Comparison of ENCODE assay signal across 12 mouse cellular contexts in the genomic region with DNA sequence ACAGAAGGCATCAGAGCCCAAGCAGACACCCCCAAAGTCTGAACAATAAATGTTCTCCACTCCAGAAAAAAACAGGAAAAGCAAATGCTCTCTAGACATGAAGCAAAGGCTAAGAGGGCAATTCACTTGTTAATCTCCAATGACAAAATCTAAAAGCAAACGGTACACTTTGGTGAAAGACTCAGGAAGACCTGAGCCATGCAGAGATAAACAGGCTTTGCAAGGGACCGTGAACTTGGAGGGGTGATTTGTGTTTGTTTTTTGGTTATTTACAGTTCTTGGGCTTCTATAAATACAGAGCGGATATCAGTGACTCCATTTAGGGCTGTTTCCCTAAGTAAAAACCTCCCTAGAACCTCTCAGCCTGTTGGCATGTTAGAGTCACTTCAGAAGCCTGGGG.
DNase-seq lines count a peak whose midpoint lies in the region; ATAC-seq and TF ChIP-seq lines count a peak whose summit lies in the region.
"Had no signal": no experiment of that assay in that cellular context is flagged by ENCODE, and none has a peak within 500 bp of the region (broad histone marks: within the 10 kb centered on the region; RNA-seq: fewer than 3 reads in every experiment).

No protein-coding gene starts in this region.

- peaks cover 18% of the 10 kb centered on the region for H3K79me2 ChIP-seq in liver, adult 2 months (ENCODE audit: control insufficient read depth, insufficient read depth, low read length)

- H3K27me3 ChIP-seq in heart, embryonic 14.5 days (ENCODE audit: control insufficient read depth, insufficient read depth, low read length): no peaks in the 10 kb centered on the region
- no peaks in the 10 kb centered on the region for H3K27me3 ChIP-seq in liver, adult 2 months (ENCODE audit: control insufficient read depth, insufficient read depth, low read length)
- no peaks in the 10 kb centered on the region for H3K27me3 ChIP-seq in liver, embryonic 11.5 days (replicated peaks; ENCODE audit: control insufficient read depth, insufficient read depth, low read length)
- H3K27me3 ChIP-seq in intestine, postnatal 0 days (replicated peaks; ENCODE audit: control insufficient read depth, insufficient read depth, low read length): no peaks in the 10 kb centered on the region
- H3K27me3 ChIP-seq in stomach, embryonic 16.5 days (ENCODE audit: control insufficient read depth, insufficient read depth, low read length): no peaks in the 10 kb centered on the region
- H3K27me3 ChIP-seq: hindbrain, embryonic 13.5 days; limb, embryonic 15.5 days had no signal

- DNase-seq in heart, adult 9 months (ENCODE audit: low spot score in 2 of 2): no peak
- DNase-seq in liver, adult 2 months (ENCODE audit: extremely low read depth, low read depth, low spot score): peak; percentile 51
- no peak for DNase-seq in liver, embryonic 11.5 days (ENCODE audit: low spot score)
- no peak for DNase-seq in ovary, postnatal 10 days (ENCODE audit: low spot score)
- DNase-seq: gastrocnemius, postnatal 25 days; midbrain, embryonic 14.5 days had no signal

- 0 out of 4 replicates have a peak overlapping the region, but pooled peaks have one; percentile 12 to 41 for H3K27ac ChIP-seq in heart, embryonic 14.5 days (replicated peaks in 1 of 2; ENCODE audit: control insufficient read depth in 1 of 2, insufficient read depth in 1 of 2, low read depth in 2 of 2, low read length in 2 of 2)
- peak overlapping the region; percentile 75 for H3K27ac ChIP-seq in liver, adult 2 months (replicated peaks; ENCODE audit: insufficient read depth, low read depth, low read length)
- no peak overlapping the region for H3K27ac ChIP-seq in liver, embryonic 11.5 days (ENCODE audit: low read depth, low read length)
- H3K27ac ChIP-seq in intestine, postnatal 0 days (ENCODE audit: low read depth, low read length): no peak overlapping the region
- H3K27ac ChIP-seq in stomach, embryonic 16.5 days (ENCODE audit: low read length): peak overlapping the region; percentile 48
- H3K27ac ChIP-seq: hindbrain, embryonic 13.5 days; limb, embryonic 15.5 days; macrophage had no signal

- no peak for TF ChIP-seq POLR2A in liver, adult 2 months (IDR thresholded peaks at IDR 0.05; ENCODE audit: extremely low read depth, insufficient read depth, low read length)

- peaks cover 40 to 68% of the 10 kb centered on the region in 2 experiments for H3K4me1 ChIP-seq in heart, embryonic 14.5 days (ENCODE audit: control insufficient read depth in 2 of 2, insufficient read depth in 2 of 2, low read length in 2 of 2)
- peaks cover 25% of the 10 kb centered on the region for H3K4me1 ChIP-seq in liver, adult 2 months (ENCODE audit: control insufficient read depth, insufficient read depth, low read length)
- peaks cover 33% of the 10 kb centered on the region for H3K4me1 ChIP-seq in liver, embryonic 11.5 days (replicated peaks; ENCODE audit: control insufficient read depth, insufficient read depth, low read length)
- H3K4me1 ChIP-seq in intestine, postnatal 0 days (replicated peaks; ENCODE audit: control insufficient read depth, insufficient read depth, low read length): peaks cover 12% of the 10 kb centered on the region; the same call in 1 of the 2 replicates
- peaks cover 26% of the 10 kb centered on the region for H3K4me1 ChIP-seq in stomach, embryonic 16.5 days (ENCODE audit: control insufficient read depth, insufficient read depth, low read length)

- H3K9ac ChIP-seq in heart, embryonic 14.5 days (ENCODE audit: low read length): no peak overlapping the region; the same call in 1 of the 2 replicates
- no peak overlapping the region for H3K9ac ChIP-seq in liver, adult 2 months (ENCODE audit: low read depth, low read length)
- H3K9ac ChIP-seq in liver, embryonic 11.5 days (ENCODE audit: low read depth, low read length): no peak overlapping the region
- H3K9ac ChIP-seq in intestine, postnatal 0 days (ENCODE audit: low read depth, low read length): no peak overlapping the region
- no peak overlapping the region for H3K9ac ChIP-seq in stomach, embryonic 16.5 days (ENCODE audit: low read length)
- H3K9ac ChIP-seq: hindbrain, embryonic 13.5 days; limb, embryonic 15.5 days had no signal

- no peaks in the 10 kb centered on the region for H3K36me3 ChIP-seq in heart, embryonic 14.5 days (ENCODE audit: control insufficient read depth, insufficient read depth, low read length)
- H3K36me3 ChIP-seq in liver, adult 2 months (ENCODE audit: control insufficient read depth, insufficient read depth, low read length): no peaks in the 10 kb centered on the region
- H3K36me3 ChIP-seq in liver, embryonic 11.5 days (ENCODE audit: control insufficient read depth, insufficient read depth, low read length): no peaks in the 10 kb centered on the region
- H3K36me3 ChIP-seq in intestine, postnatal 0 days (ENCODE audit: control insufficient read depth, insufficient read depth): no peaks in the 10 kb centered on the region
- H3K36me3 ChIP-seq in stomach, embryonic 16.5 days (ENCODE audit: control insufficient read depth, insufficient read depth, low read length): no peaks in the 10 kb centered on the region
- H3K36me3 ChIP-seq: hindbrain, embryonic 13.5 days; limb, embryonic 15.5 days had no signal

- no peak overlapping the region for H3K4me2 ChIP-seq in heart, embryonic 14.5 days (ENCODE audit: low read length)
- no peak overlapping the region for H3K4me2 ChIP-seq in liver, embryonic 11.5 days
- peak overlapping the region; percentile 21 for H3K4me2 ChIP-seq in intestine, postnatal 0 days (replicated peaks; ENCODE audit: low read depth)
- no peak overlapping the region for H3K4me2 ChIP-seq in stomach, embryonic 16.5 days (ENCODE audit: low read depth, low read length)
- H3K4me2 ChIP-seq: hindbrain, embryonic 13.5 days; limb, embryonic 15.5 days had no signal

- no peaks in the 10 kb centered on the region for H3K9me3 ChIP-seq in heart, embryonic 14.5 days (ENCODE audit: control insufficient read depth, low read length)
- no peaks in the 10 kb centered on the region for H3K9me3 ChIP-seq in liver, embryonic 11.5 days (ENCODE audit: control insufficient read depth, low read length)
- no peaks in the 10 kb centered on the region for H3K9me3 ChIP-seq in intestine, postnatal 0 days (ENCODE audit: control insufficient read depth)
- no peaks in the 10 kb centered on the region for H3K9me3 ChIP-seq in stomach, embryonic 16.5 days (replicated peaks; ENCODE audit: control insufficient read depth, low read length)
- H3K9me3 ChIP-seq: hindbrain, embryonic 13.5 days; limb, embryonic 15.5 days had no signal

- TF ChIP-seq CTCF in liver, adult 2 months (IDR thresholded peaks at IDR 0.05; ENCODE audit: low read depth, low read length): no peak
- TF ChIP-seq CTCF in intestine, postnatal 0 days (IDR thresholded peaks at IDR 0.05; ENCODE audit: low read depth): no peak

- WGBS in heart, embryonic 14.5 days: 39% methylated on average over 3 of the region's 3 CpGs
- WGBS in liver, adult 2 months: 7% methylated on average over 3 of the region's 3 CpGs
- 52% methylated on average over 3 of the region's 3 CpGs for WGBS in liver, embryonic 11.5 days
- WGBS in intestine, postnatal 0 days: 33% methylated on average over 3 of the region's 3 CpGs
- WGBS in stomach, embryonic 16.5 days: 30% methylated on average over 3 of the region's 3 CpGs

- no peak overlapping the region for H3K4me3 ChIP-seq in heart, embryonic 14.5 days (ENCODE audit: control insufficient read depth in 1 of 2, insufficient read depth in 1 of 2, low read depth in 1 of 2, low read length in 2 of 2)
- H3K4me3 ChIP-seq in liver, adult 2 months (ENCODE audit: insufficient read depth, low read depth, low read length): no peak overlapping the region
- H3K4me3 ChIP-seq in liver, embryonic 11.5 days (ENCODE audit: low read depth, low read length): no peak overlapping the region
- no peak overlapping the region for H3K4me3 ChIP-seq in intestine, postnatal 0 days (ENCODE audit: low read depth, low read length)
- no peak overlapping the region for H3K4me3 ChIP-seq in stomach, embryonic 16.5 days (replicated peaks; ENCODE audit: low read length)
- H3K4me3 ChIP-seq: hindbrain, embryonic 13.5 days; limb, embryonic 15.5 days had no signal

- no peak for ATAC-seq in heart, embryonic 14.5 days (ENCODE audit: insufficient number of reproducible peaks, insufficient read depth, low FRiP score, low read depth)
- ATAC-seq in liver, embryonic 11.5 days (replicated peaks; ENCODE audit: low FRiP score): no peak
- ATAC-seq in intestine, postnatal 0 days: no peak
- ATAC-seq in stomach, embryonic 16.5 days (ENCODE audit: insufficient read depth, low FRiP score): no peak

Comparison
In these comparisons a context has a peak if more than half of its experiments do, and no peak if none do; other contexts are left out.
1. H3K27ac ChIP-seq: peak in heart, embryonic 14.5 days (2 of 2), liver, adult 2 months (single experiment) and stomach, embryonic 16.5 days (single experiment); none in liver, embryonic 11.5 days (single experiment) and intestine, postnatal 0 days (single experiment).